Mouse (Mus musculus) heart, postnatal 0 days (tissue): ENCODE data around the gene Igflr1. TPM values are rescaled to one million over a fixed set of nuclear protein-coding genes. Genes with fewer than 3 reads are reported as not detected.

ENCODE experiments used
- ATAC-seq: fragments of 200-750 bp; cut with Nextera tagmentation; 2 replicates; pipeline ENCODE4 v1.8.0; 2017; ENCODE audit warnings: low read depth, moderate number of reproducible peaks, moderate library complexity; ENCODE audit not compliant: insufficient read depth
- DNase-seq: peaks from one replicate; pipeline ENCODE4 v3.0.0-alpha.2; 2016; ENCODE audit warnings: low spot score
- H3K27ac ChIP-seq: fragments of 300-500 bp; sonication (generic); 2 replicates; pipeline ENCODE4 v1.5.1; 2014; ENCODE audit warnings: low read depth, mild to moderate bottlenecking
- H3K27me3 ChIP-seq: fragments of 300-500 bp; sonication (generic); 2 replicates; pipeline ENCODE4 v1.6.1; 2014; ENCODE audit warnings: low read length, mixed read lengths; ENCODE audit not compliant: control insufficient read depth, insufficient read depth
- H3K36me3 ChIP-seq: fragments of 300-500 bp; sonication (generic); replicated peaks from 2 replicates; pipeline ENCODE4 v1.6.1; 2014; ENCODE audit warnings: low read length, mixed read lengths; ENCODE audit not compliant: control insufficient read depth, insufficient read depth
- H3K4me1 ChIP-seq: fragments of 300-500 bp; sonication (generic); 2 replicates; pipeline ENCODE4 v1.6.1; 2014; ENCODE audit warnings: antibody characterized with exemption; ENCODE audit not compliant: control insufficient read depth, insufficient read depth
- H3K4me2 ChIP-seq: fragments of 300-500 bp; sonication (generic); 2 replicates; pipeline ENCODE4 v1.6.1; 2014; ENCODE audit warnings: low read depth, mild to moderate bottlenecking, low read length, moderate library complexity
- H3K4me3 ChIP-seq: fragments of 300-500 bp; sonication (generic); 2 replicates; pipeline ENCODE4 v1.5.1; 2014; ENCODE audit warnings: low read depth, low read length
- H3K9ac ChIP-seq: fragments of 300-500 bp; sonication (generic); replicated peaks from 2 replicates; pipeline ENCODE4 v1.6.1; 2014; ENCODE audit warnings: low read depth, low read length, mixed read lengths
- H3K9me3 ChIP-seq: fragments of 300-500 bp; sonication (generic); replicated peaks from 2 replicates; pipeline ENCODE4 v1.6.1; 2016; ENCODE audit warnings: low read length; ENCODE audit not compliant: control insufficient read depth
- CTCF ChIP-seq: IDR thresholded peaks from 2 replicates; pipeline ENCODE4 v1.5.1; 2016; ENCODE audit warnings: antibody characterized with exemption, control low read depth, low read depth
- EP300 ChIP-seq: IDR thresholded peaks from 2 replicates; pipeline ENCODE4 v1.6.1; 2016; ENCODE audit warnings: antibody characterized with exemption, low read depth
- WGBS: fragments of 180-500 bp; shearing (Covaris S2); extraction: QIAGEN DNeasy Blood & Tissue Kit; methylation state at CpG from one replicate; pipeline ENCODE4 v1.1.7; 2014; 5-methylcytosine and 5-hydroxymethylcytosine counted together
- polyA plus RNA-seq: library from polyadenylated mRNA; unstranded; fragments of >200 nt; fragmentation: Nextera tagmentation; extraction: Ambion mirVana; gene quantifications from 2 replicates; pipeline ENCODE4 v1.2.1, GENCODE M21; 2015
- total RNA-seq: library from RNA; depleted of rRNA; stranded (reverse); fragments of >200 nt; gene quantifications from 2 replicates; pipeline ENCODE4 v1.2.3, GENCODE M21; 2014; ENCODE audit warnings: low replicate concordance

Gene Igflr1
- total and polyA plus RNA-seq, 2 experiments from 2014 or later = 0.94 to 3.3 TPM

GRCm38 (mm10) chr7:30562526-30563116, 2.6 kb upstream of the Igflr1 start:
- H3K9ac ChIP-seq = peak overlapping the region; percentile 79
- no peak for ATAC-seq
- peak overlapping the region; percentile 78 for H3K4me3 ChIP-seq
- peak overlapping the region; percentile 75 for H3K4me2 ChIP-seq
- DNase-seq = no peak
- peak overlapping the region; percentile 65 for H3K27ac ChIP-seq
- no peaks in the 10 kb centered on the region for H3K27me3 ChIP-seq
- WGBS = under 1% methylated on average over 27 of the region's 27 CpGs
- TF ChIP-seq EP300 (no peak), CTCF (no peak)
- no peaks in the 10 kb centered on the region for H3K9me3 ChIP-seq
- peaks cover 39% of the 10 kb centered on the region for H3K36me3 ChIP-seq
- H3K4me1 ChIP-seq = peaks cover 18% of the 10 kb centered on the region

- ATAC-seq = peak; percentile 89
- under 1% methylated on average over 45 of the region's 45 CpGs for WGBS
- H3K27me3 ChIP-seq = no peaks in the 10 kb centered on the region
Observed at GRCm38 (mm10) chr7:30563117-30563905, 1.9 kb upstream of the Igflr1 start, which contains the start of the genes U2af1l4, Gm49396 and Psenen. Gene U2af1l4, plus strand, starts transcription at chr7:30563301. Gene Gm49396, plus strand, starts transcription at chr7:30563344. Gene Psenen, minus strand, starts transcription at chr7:30563627.

GRCm38 (mm10) chr7:30563906-30564280, 1.3 kb upstream of the Igflr1 start:
- H3K4me3 ChIP-seq = peak overlapping the region; percentile 78
- H3K9ac ChIP-seq = peak overlapping the region; percentile 79; the same call in 1 of the 2 replicates
- no peak for ATAC-seq
- 29% methylated on average over 6 of the region's 6 CpGs for WGBS
- TF ChIP-seq EP300 = no peak
- TF ChIP-seq CTCF = no peak
- H3K27ac ChIP-seq = peak overlapping the region; percentile 94
- no peak for DNase-seq
- peaks cover 48% of the 10 kb centered on the region for H3K36me3 ChIP-seq
- H3K27me3 ChIP-seq = no peaks in the 10 kb centered on the region
- peaks cover 8% of the 10 kb centered on the region; the same call in 1 of the 2 replicates for H3K4me1 ChIP-seq
- H3K4me2 ChIP-seq = peak overlapping the region; percentile 75
- H3K9me3 ChIP-seq = no peaks in the 10 kb centered on the region

More at GRCm38 (mm10) chr7:30563117-30563905, 1.9 kb upstream of the Igflr1 start, which contains the start of the genes U2af1l4, Gm49396 and Psenen:
- peak; percentile 99 for DNase-seq
- H3K9me3 ChIP-seq = no peaks in the 10 kb centered on the region
- peak within 1 kb of the TSS; percentile 94 for H3K27ac ChIP-seq
- no peak for TF ChIP-seq CTCF
- TF ChIP-seq EP300 = no peak
- peak within 1 kb of the TSS; percentile 75 for H3K4me2 ChIP-seq
- H3K4me1 ChIP-seq = peaks cover 14% of the 10 kb centered on the region
- peaks cover 42% of the 10 kb centered on the region for H3K36me3 ChIP-seq
- H3K9ac ChIP-seq = peak within 1 kb of the TSS; percentile 79
- peak within 1 kb of the TSS; percentile 78 for H3K4me3 ChIP-seq

GRCm38 (mm10) chr7:30566033-30566432, 806 bp downstream of the Igflr1 start:
- 74% methylated on average over 9 of the region's 9 CpGs for WGBS

GRCm38 (mm10) chr7:30567555-30567954, 2.3 kb downstream of the Igflr1 start:
- Histone ChIP-seq H3K9me3 (no peaks in the 10 kb centered on the region), H3K4me2 (no peak overlapping the region), H3K27me3 (no peaks in the 10 kb centered on the region), H3K4me1 (peaks cover 7% of the 10 kb centered on the region; the same call in 1 of the 2 replicates), H3K36me3 (peaks cover 77% of the 10 kb centered on the region), H3K27ac (no peak overlapping the region), H3K9ac (no peak overlapping the region), H3K4me3 (no peak overlapping the region)
- no peak for DNase-seq
- 88% methylated on average over 11 of the region's 11 CpGs for WGBS
- TF ChIP-seq CTCF (no peak), EP300 (no peak)
- ATAC-seq = no peak

More at GRCm38 (mm10) chr7:30566033-30566432, 806 bp downstream of the Igflr1 start:
- TF ChIP-seq EP300 (no peak), CTCF (no peak)
- Histone ChIP-seq H3K4me2 (no peak overlapping the region), H3K9ac (no peak overlapping the region), H3K9me3 (no peaks in the 10 kb centered on the region), H3K4me1 (peaks cover 7% of the 10 kb centered on the region; the same call in 1 of the 2 replicates), H3K4me3 (no peak overlapping the region), H3K36me3 (peaks cover 69% of the 10 kb centered on the region), H3K27me3 (no peaks in the 10 kb centered on the region), H3K27ac (no peak overlapping the region)
- ATAC-seq = no peak
- no peak for DNase-seq
